Mouse (Mus musculus) left cerebral cortex, adult 18-20 months (tissue): ENCODE measurements around the gene Crat. TPM values are rescaled to one million over a fixed set of nuclear protein-coding genes. Genes with fewer than 3 reads are reported as not detected.

ENCODE experiments used
- DNase-seq, 2 experiments: peaks; one replicate each; pipeline ENCODE4 v3.0.0; 2021 to 2022; ENCODE audit warnings: low spot score in 2 of 2, mixed read lengths in 1 of 2
- total RNA-seq, 2 experiments: library from RNA; stranded (reverse); gene quantifications; 2 replicates each; pipeline ENCODE4 v1.2.3; 2021

The Crat gene
- total RNA-seq, 2 experiments from 2014 or later: 53.7 to 57.3 TPM

DNA sequence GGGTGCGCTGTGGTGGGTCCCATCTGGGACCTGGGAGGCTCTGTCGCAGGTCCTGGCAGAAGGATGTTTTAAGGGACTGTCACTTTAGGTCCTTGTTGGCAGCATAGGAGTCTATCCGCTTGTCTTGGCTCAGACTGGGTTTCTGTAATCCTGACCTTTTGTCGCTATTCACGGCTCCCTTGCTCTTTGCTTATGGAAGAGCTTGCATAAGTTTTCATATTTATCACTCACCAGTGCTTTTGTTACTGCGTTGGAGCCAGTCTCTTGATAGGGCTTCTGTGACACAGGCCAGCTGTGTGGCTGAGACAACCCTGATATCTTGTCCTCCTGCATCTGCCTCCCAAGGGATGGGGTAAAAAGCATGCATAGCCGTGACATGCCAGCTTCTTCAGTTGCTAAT lies 36.3 kb downstream of the Crat start:
- DNase-seq: no peak

DNA sequence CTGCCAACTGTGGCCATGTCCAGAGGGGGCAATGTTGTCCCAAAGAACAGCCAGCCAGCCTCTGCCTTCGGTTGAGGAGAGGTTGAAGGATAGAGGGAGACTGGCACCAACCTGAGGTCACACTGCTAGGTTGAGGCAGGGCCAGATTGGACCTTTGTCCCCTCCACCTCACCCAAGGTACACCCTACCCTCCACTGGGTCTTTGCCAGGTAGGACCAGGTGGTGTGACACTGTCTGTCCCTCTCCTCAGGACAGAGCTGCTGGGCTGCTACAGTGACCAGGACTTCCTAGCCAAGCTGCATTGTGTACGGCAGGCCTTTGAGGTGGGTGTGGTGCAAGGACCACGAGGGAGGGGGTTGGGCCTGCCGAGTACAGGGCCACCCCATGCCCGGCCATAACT lies 37.9 kb downstream of the Crat start:
- no peak for DNase-seq

DNA sequence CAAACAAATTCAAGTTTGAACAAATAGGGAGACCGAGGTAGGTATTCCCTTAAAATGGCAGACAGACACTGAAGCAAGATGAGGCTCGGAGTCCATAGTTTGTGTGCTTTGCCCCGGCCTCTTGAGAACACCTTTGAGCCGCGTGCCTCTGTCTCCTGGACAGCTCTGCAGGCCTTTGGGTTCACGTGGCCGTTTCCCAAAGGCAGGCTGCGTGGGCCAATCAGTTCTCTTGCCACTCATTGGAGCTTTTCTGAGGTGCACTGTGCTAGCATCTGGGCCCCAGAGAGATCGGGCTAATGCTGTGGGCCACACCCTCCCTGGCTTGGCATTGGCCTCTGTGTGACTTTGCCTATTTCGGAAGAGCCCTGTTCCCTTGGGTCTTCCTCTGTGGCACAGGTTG lies 39.7 kb downstream of the Crat start:
- DNase-seq: no peak

DNA sequence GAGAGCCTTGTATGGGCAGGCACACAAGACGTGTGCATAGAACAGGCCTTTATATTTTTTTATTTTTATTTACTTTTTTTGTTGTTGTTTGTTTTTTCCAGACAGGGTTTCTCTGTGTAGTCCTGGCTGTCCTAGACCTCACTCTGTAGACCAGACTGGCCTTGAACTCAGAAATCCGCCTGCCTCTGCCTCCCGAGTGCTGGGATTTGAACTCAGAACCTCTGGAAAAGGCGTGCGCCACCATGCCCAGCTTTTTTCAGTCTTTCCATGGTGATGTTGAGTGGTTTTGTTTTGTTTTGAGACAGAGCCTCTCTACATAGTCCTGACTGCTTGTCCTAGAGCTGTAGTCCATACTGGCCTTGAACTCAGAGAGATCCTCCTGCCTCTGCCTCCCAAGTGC lies 42.9 kb downstream of the Crat start:
- no peak for DNase-seq

GRCm38 (mm10) chr2:30371544-30371943 lies 44.1 kb downstream of the Crat start:
- no peak for DNase-seq

GRCm38 (mm10) chr2:30366203-30366602 lies 49.4 kb downstream of the Crat start:
- DNase-seq: no peak

GRCm38 (mm10) chr2:30365281-30366069 lies 50.1 kb downstream of the Crat start:
- DNase-seq: no peak

- DNase-seq: peak; percentile 97 to 99
These were observed 51.6 kb downstream of the Crat start, which contains the start of gene Miga2 for GRCm38 (mm10) chr2:30363773-30364650. Gene Miga2 (plus strand): TSS chr2:30364233.

DNA sequence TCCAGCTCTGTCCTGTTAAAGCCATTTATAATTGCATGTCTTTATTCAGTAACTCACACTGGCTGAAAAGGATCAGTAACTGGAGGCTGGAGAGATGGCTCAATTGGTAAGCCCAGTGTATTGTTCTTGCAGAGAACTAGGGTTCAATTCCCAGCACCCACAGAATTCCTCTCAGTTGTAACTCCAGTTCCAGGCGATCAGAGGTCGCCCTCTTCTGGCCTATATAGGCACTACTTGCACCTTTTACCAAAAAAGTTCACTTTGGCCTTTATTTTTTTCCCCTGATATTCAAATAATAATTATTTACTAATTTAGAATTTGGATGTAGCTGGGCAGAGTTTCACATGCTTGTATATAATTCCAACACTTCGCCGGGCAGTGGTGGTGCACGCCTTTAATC lies 52.7 kb downstream of the Crat start:
- no peak for DNase-seq

GRCm38 (mm10) chr2:30360626-30361025 lies 55.0 kb downstream of the Crat start:
- DNase-seq: no peak

DNA sequence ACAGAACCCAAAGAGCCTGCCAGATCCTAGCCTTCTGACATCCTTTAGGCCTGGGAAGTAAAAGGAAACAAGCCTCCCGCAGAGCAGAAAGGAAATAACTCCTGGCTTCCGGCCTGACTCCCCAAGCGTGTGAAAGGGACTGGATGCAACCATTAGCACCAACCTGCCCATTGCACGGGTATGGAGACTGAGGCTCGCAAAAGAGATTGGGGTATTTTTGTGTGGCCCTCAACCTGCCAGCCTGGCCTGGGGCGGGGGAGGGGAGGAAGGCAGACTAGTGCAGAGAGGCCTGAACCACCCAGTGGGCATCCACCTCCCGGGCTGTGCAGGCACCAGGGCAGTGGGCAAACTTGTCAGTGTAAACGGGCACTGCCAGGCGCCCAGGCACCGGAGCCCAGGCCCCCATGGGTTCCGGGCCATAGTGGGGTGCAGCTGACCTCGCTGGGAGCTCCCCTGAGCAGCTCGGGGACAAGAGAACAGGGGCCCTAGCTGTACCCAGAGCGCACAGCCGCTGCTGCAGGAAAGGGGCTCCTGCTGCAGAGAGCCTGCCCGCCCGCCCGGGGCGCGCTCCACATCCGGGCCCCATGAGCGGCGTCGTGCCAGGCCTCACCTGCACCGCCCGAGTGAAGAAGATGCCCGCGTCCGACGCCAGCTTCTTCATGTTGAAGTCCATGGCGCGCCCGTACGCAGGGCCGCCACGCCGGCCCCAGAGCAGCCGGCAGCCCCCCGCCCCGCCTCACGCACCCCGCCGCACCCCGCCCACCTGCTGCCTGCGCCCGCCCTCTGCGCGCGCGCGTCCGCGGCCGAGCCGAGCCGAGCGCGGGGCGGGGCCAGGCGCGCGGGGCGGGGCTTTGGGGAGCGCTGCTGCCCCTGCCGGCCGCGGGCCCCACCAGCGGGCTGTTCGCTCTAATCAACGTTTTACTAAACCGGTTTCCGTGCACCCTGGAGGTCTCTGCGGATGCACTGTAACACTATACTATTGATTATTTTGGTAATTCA lies 56.8 kb downstream of the Crat start, which contains the start of gene Sh3glb2:
TSS of gene Sh3glb2 (minus strand) at position 805 of the 999 bp plus-strand sequence.
- DNase-seq: peak; percentile 79 to 86

DNA sequence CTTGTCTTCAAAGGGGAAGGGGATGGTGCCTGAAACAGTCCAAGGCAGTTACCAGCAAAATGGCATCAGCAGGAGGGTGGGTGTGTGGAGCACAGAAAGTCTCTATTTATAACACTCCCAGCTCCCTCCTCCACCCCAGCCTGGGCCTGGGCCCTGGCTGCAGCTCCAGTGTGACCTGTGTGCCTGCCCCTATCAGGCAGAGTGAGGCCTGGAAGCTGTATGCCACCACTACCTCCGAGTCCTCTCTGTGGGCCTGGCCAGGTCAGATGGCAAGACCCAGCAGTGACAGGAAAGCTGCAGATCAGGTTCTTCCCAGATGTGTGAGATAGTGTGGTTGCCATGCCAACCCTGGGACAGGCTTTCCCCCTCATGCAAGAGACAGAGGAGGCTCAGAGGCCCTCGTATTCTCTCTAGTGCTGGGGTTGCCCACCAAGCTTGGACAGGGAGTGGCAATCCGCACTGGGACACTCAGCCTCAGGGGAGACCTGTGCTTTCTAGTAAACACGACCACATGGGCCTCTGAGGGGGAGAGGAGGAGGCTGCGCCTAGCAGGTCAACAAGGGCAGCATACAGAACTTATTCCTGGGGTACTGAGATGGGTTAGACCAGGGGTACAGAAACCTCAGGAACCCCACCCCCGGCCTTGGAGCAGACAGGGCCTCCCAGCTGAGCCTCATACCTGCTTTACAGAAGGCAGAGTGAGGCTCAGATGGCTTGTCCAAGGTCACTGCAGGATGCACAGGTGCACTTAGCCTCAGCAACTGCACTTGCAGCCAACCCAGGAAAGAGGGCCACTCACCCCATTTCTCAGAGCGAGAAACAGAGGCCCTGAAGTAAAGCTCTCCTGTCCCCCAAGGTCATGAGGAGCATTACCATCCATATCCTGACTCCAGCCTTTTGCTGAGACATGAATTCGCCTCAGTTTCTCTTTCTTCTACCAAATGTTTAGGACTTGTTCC lies 57.8 kb downstream of the Crat start:
- peak; percentile 32 to 40 for DNase-seq

GRCm38 (mm10) chr2:30356906-30357305 lies 58.7 kb downstream of the Crat start:
- no peak for DNase-seq

DNA sequence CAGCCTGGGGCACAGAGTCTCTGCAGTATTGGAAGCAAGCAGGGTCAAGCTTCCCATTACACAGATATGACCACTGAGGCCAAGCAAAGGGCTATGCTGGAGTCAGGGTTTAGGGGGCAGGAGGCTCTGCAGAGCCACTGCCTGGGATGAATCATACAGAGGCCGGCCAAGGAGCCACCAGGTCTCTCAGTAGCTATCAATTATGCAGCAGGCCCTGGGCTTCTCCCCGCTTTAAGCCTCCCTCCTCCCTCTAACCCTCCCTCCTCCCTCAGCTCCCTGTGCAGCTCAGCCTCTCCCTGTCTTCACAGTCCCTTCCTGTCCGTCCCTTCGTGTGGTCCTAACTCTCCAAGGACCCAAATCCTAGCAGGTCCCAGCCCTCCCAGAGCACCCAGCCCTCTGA lies 59.3 kb downstream of the Crat start:
- DNase-seq: no peak

DNA sequence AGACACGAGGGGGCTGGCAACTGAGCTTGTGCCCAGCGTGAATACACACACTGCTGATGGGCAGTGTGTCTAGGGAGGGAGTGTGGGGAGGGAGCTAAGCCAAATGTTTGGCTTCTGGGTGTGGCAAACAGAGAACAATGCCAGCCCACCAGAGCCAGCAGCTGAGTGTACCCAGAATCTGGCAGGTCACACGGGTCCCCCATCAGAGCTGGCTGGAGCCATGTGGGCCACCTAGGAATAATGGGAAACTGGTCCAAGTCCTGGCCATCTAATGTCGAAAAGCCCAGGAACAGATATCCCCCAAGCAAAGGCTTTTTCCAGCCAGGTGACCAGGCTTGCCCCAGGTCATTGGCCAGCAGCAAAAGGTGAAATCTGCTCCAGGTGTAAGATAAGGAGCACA lies 59.8 kb downstream of the Crat start:
- no peak for DNase-seq

DNA sequence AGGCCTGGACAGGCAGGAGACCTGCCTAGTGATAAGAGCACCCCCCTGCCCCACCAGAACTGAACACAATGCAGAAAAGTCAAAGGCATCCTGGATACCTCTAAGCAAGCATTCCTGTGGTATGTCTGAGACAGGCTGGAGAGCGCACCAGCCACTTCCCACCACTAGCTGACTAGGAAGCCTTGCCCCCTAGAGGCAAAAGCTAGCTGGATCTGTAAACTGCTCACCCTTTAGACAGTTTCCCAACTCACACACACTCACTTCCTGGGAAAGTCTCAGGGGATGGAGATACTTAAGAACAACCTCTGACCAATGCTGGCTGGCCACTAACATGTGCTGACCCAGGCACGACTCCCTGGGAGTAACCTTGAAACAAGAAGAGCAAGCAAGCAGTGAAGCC lies 64.5 kb downstream of the Crat start:
- DNase-seq: no peak
